Mouse (Mus musculus) neural tube, embryonic 11.5 days (tissue): ENCODE data around the gene Elfn2. TPM values are rescaled to one million over a fixed set of nuclear protein-coding genes. Genes with fewer than 3 reads are reported as not detected.

Source experiments
- ATAC-seq: fragments of 200-750 bp; cut with Nextera tagmentation; 2 replicates; pipeline ENCODE4 v1.8.0; 2017; ENCODE audit warnings: moderate number of reproducible peaks, mild to moderate bottlenecking, moderate TSS enrichment, moderate library complexity; ENCODE audit not compliant: insufficient read depth, low FRiP score, low TSS enrichment
- DNase-seq: peaks from one replicate; pipeline ENCODE4 v3.0.0-alpha.2; 2015; ENCODE audit warnings: low spot score
- H3K27ac ChIP-seq: fragments of 300-500 bp; sonication (generic); 2 replicates; pipeline ENCODE4 v1.5.1; 2014; ENCODE audit warnings: low read depth, mild to moderate bottlenecking, low read length
- H3K27me3 ChIP-seq: fragments of 300-500 bp; sonication (generic); 2 replicates; pipeline ENCODE4 v1.6.1; 2014; ENCODE audit warnings: mild to moderate bottlenecking, low read length, mixed read lengths; ENCODE audit not compliant: control insufficient read depth, insufficient read depth
- H3K36me3 ChIP-seq: fragments of 300-500 bp; sonication (generic); 2 replicates; pipeline ENCODE4 v1.6.1; 2014; ENCODE audit warnings: mild to moderate bottlenecking, low read length, moderate library complexity, mixed read lengths; ENCODE audit not compliant: control insufficient read depth, insufficient read depth
- H3K4me1 ChIP-seq: fragments of 300-500 bp; sonication (generic); 2 replicates; pipeline ENCODE4 v1.6.1; 2014; ENCODE audit warnings: low read length, mixed read lengths; ENCODE audit not compliant: control insufficient read depth, insufficient read depth
- H3K4me2 ChIP-seq: fragments of 300-500 bp; sonication (generic); 2 replicates; pipeline ENCODE4 v1.6.1; 2014; ENCODE audit warnings: low read depth, mild to moderate bottlenecking, moderate library complexity
- H3K4me3 ChIP-seq: fragments of 300-500 bp; sonication (generic); 2 replicates; pipeline ENCODE4 v1.5.1; 2014; ENCODE audit warnings: low read depth, low read length
- H3K9ac ChIP-seq: fragments of 300-500 bp; sonication (generic); 2 replicates; pipeline ENCODE4 v1.6.1; 2014; ENCODE audit warnings: mild to moderate bottlenecking, low read length
- H3K9me3 ChIP-seq: fragments of 300-500 bp; sonication (generic); 2 replicates; pipeline ENCODE4 v1.6.1; 2016; ENCODE audit warnings: low read length; ENCODE audit not compliant: control insufficient read depth
- WGBS: fragments of 180-500 bp; shearing (Covaris S2); extraction: QIAGEN DNeasy Blood & Tissue Kit; methylation state at CpG from one replicate; pipeline ENCODE4 v1.1.7; 2014; 5-methylcytosine and 5-hydroxymethylcytosine counted together
- polyA plus RNA-seq: library from polyadenylated mRNA; unstranded; fragments of >200 nt; fragmentation: Nextera tagmentation; extraction: Ambion mirVana; gene quantifications from 2 replicates; pipeline ENCODE4 v1.2.1, GENCODE M21; 2014

Gene Elfn2
- polyA plus RNA-seq, 1 experiment from 2014 or later: 0.15 TPM

- Histone ChIP-seq H3K36me3 (no peaks in the 10 kb centered on the region), H3K9me3 (no peaks in the 10 kb centered on the region), H3K4me3 (no peak overlapping the region), H3K27ac (peak overlapping the region; percentile 50; the same call in 1 of the 2 replicates), H3K4me1 (peaks cover 10% of the 10 kb centered on the region), H3K27me3 (no peaks in the 10 kb centered on the region), H3K9ac (peak overlapping the region; percentile 41; the same call in 1 of the 2 replicates), H3K4me2 (no peak overlapping the region)
- DNase-seq (peak; percentile 58), ATAC-seq (peak; percentile 78)
- 38% methylated on average over 17 of the region's 17 CpGs for WGBS
Observed at GRCm38 (mm10) chr15:78735431-78736180, 17.0 kb upstream of the Elfn2 start.

- H3K4me1 ChIP-seq: peaks cover 10% of the 10 kb centered on the region
- DNase-seq (no peak), ATAC-seq (no peak)
- no peak overlapping the region for H3K4me2 ChIP-seq
- WGBS: 81% methylated on average over 4 of the region's 4 CpGs
- H3K9ac ChIP-seq: no peak overlapping the region
- H3K27ac ChIP-seq: no peak overlapping the region
- H3K27me3 ChIP-seq: no peaks in the 10 kb centered on the region
- no peak overlapping the region for H3K4me3 ChIP-seq
- H3K36me3 ChIP-seq: no peaks in the 10 kb centered on the region
- no peaks in the 10 kb centered on the region for H3K9me3 ChIP-seq
Observed at GRCm38 (mm10) chr15:78731830-78732229, 13.3 kb upstream of the Elfn2 start.

- H3K36me3 ChIP-seq: no peaks in the 10 kb centered on the region
- no peak overlapping the region for H3K9ac ChIP-seq
- no peak for DNase-seq
- 81% methylated on average over 12 of the region's 12 CpGs for WGBS
- no peak overlapping the region for H3K27ac ChIP-seq
- H3K4me3 ChIP-seq: no peak overlapping the region
- H3K4me1 ChIP-seq: 0 out of 2 replicates have a peak, but pooled peaks cover 4% of the 10 kb centered on the region
- H3K9me3 ChIP-seq: no peaks in the 10 kb centered on the region
- no peak overlapping the region for H3K4me2 ChIP-seq
- no peaks in the 10 kb centered on the region for H3K27me3 ChIP-seq
- no peak for ATAC-seq
Observed at GRCm38 (mm10) chr15:78730315-78731049, 11.9 kb upstream of the Elfn2 start.

GRCm38 (mm10) chr15:78726697-78727096 lies 8.1 kb upstream of the Elfn2 start:
- Histone ChIP-seq H3K9me3 (no peaks in the 10 kb centered on the region), H3K4me1 (no peaks in the 10 kb centered on the region), H3K36me3 (no peaks in the 10 kb centered on the region), H3K27ac (no peak overlapping the region), H3K27me3 (no peaks in the 10 kb centered on the region), H3K4me2 (no peak overlapping the region), H3K9ac (no peak overlapping the region), H3K4me3 (no peak overlapping the region)
- 54% methylated on average over 7 of the region's 7 CpGs for WGBS
- ATAC-seq: no peak
- DNase-seq: no peak

GRCm38 (mm10) chr15:78720532-78720931 lies 2.0 kb upstream of the Elfn2 start:
- Histone ChIP-seq H3K36me3 (no peaks in the 10 kb centered on the region), H3K4me2 (no peak overlapping the region), H3K4me1 (peaks cover 13% of the 10 kb centered on the region; the same call in 1 of the 2 replicates), H3K27me3 (peaks cover 36% of the 10 kb centered on the region), H3K4me3 (no peak overlapping the region), H3K9me3 (no peaks in the 10 kb centered on the region), H3K9ac (no peak overlapping the region), H3K27ac (no peak overlapping the region)
- ATAC-seq (no peak), DNase-seq (no peak)
- 65% methylated on average over 7 of the region's 7 CpGs for WGBS

GRCm38 (mm10) chr15:78720094-78720493 lies 1.5 kb upstream of the Elfn2 start:
- peaks cover 41% of the 10 kb centered on the region for H3K27me3 ChIP-seq
- no peak overlapping the region for H3K9ac ChIP-seq
- 3% methylated on average over 16 of the region's 16 CpGs for WGBS
- peaks cover 13% of the 10 kb centered on the region; the same call in 1 of the 2 replicates for H3K4me1 ChIP-seq
- H3K36me3 ChIP-seq: no peaks in the 10 kb centered on the region
- no peaks in the 10 kb centered on the region for H3K9me3 ChIP-seq
- H3K27ac ChIP-seq: no peak overlapping the region
- no peak overlapping the region for H3K4me3 ChIP-seq
- no peak overlapping the region for H3K4me2 ChIP-seq
- peak; percentile 82 for DNase-seq
- peak; percentile 35; the same call in 1 of the 2 replicates for ATAC-seq

- H3K36me3 ChIP-seq: no peaks in the 10 kb centered on the region
- no peak overlapping the region for H3K4me2 ChIP-seq
- DNase-seq (no peak), ATAC-seq (no peak)
- WGBS: 4% methylated on average over 14 of the region's 14 CpGs
- peaks cover 46% of the 10 kb centered on the region for H3K27me3 ChIP-seq
- H3K4me3 ChIP-seq: no peak overlapping the region
- H3K27ac ChIP-seq: no peak overlapping the region
- no peak overlapping the region for H3K9ac ChIP-seq
- no peaks in the 10 kb centered on the region for H3K9me3 ChIP-seq
- H3K4me1 ChIP-seq: peaks cover 13% of the 10 kb centered on the region; the same call in 1 of the 2 replicates
Observed at GRCm38 (mm10) chr15:78719416-78719815, 845 bp upstream of the Elfn2 start.

GRCm38 (mm10) chr15:78716936-78717335 lies 1.6 kb downstream of the Elfn2 start:
- no peaks in the 10 kb centered on the region for H3K36me3 ChIP-seq
- H3K4me2 ChIP-seq: no peak overlapping the region
- H3K27me3 ChIP-seq: peaks cover 69% of the 10 kb centered on the region
- 70% methylated on average over 13 of the region's 13 CpGs for WGBS
- no peak overlapping the region for H3K27ac ChIP-seq
- ATAC-seq: no peak
- no peak overlapping the region for H3K9ac ChIP-seq
- peaks cover 17% of the 10 kb centered on the region for H3K4me1 ChIP-seq
- no peaks in the 10 kb centered on the region for H3K9me3 ChIP-seq
- H3K4me3 ChIP-seq: no peak overlapping the region
- DNase-seq: no peak
